Mouse (Mus musculus) erythroblast, embryonic 14.5 days (primary cell): ENCODE results near the gene B2m. TPM values are rescaled to one million over a fixed set of nuclear protein-coding genes. Genes with fewer than 3 reads are reported as not detected.

ENCODE experiments used
- H3K27me3 ChIP-seq: 2 replicates; pipeline ENCODE4 v1.6.1; 2012; ENCODE audit warnings: inconsistent platforms; ENCODE audit not compliant: control insufficient read depth
- H3K36me3 ChIP-seq: 2 replicates; pipeline ENCODE4 v1.6.1; 2012; ENCODE audit warnings: mild to moderate bottlenecking, inconsistent platforms; ENCODE audit not compliant: control insufficient read depth
- H3K4me1 ChIP-seq: 2 replicates; pipeline ENCODE4 v1.6.1; 2012; ENCODE audit warnings: inconsistent platforms; ENCODE audit not compliant: control insufficient read depth
- H3K4me3 ChIP-seq: replicated peaks from 2 replicates; pipeline ENCODE3; 2012; ENCODE audit warnings: moderate library complexity, mild to moderate bottlenecking, inconsistent platforms
- H3K9me3 ChIP-seq: 2 replicates; pipeline ENCODE4 v1.6.1; 2012; ENCODE audit warnings: low read length, inconsistent platforms, mixed read lengths; ENCODE audit not compliant: control insufficient read depth
- GATA1 ChIP-seq: IDR thresholded peaks from 2 replicates; pipeline ENCODE4 v1.6.1; 2012; ENCODE audit warnings: low read length, inconsistent platforms, mixed read lengths
- TAL1 ChIP-seq: IDR thresholded peaks from 3 replicates; pipeline ENCODE4 v1.6.1; 2012; ENCODE audit warnings: low read length, inconsistent platforms, mixed read lengths
- polyA plus RNA-seq: library from polyadenylated mRNA; stranded (reverse); fragments of >175 nt; gene quantifications from 2 replicates; pipeline ENCODE4 v1.2.3, GENCODE M21; 2012

B2m gene
- polyA plus RNA-seq, 1 experiment = 1.6 TPM

DNA sequence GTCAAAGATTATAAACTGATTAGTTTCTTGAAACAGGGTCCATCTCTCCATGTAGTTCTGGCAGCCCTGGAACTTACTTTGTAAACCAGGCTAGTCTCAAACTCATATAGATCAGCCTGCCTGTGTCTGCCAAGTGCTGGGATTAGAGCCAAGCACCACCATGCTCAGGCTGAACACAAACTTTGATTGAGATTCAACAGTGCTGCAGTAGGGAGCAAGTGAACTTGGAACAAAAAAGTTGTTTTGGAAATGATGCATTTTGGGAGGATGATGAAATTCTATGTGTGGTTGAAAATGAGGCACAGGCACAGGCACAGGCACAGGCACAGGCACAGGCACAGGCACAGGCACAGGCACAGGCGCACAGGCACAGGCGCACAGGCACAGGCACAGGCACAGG is 24.7 kb downstream of the B2m start:
- TF ChIP-seq GATA1 = no peak
- TF ChIP-seq TAL1 = no peak
- H3K9me3 ChIP-seq = no peaks in the 10 kb centered on the region
- no peaks in the 10 kb centered on the region for H3K4me1 ChIP-seq
- no peak overlapping the region for H3K4me3 ChIP-seq
- H3K27me3 ChIP-seq = no peaks in the 10 kb centered on the region
- H3K36me3 ChIP-seq = no peaks in the 10 kb centered on the region

DNA sequence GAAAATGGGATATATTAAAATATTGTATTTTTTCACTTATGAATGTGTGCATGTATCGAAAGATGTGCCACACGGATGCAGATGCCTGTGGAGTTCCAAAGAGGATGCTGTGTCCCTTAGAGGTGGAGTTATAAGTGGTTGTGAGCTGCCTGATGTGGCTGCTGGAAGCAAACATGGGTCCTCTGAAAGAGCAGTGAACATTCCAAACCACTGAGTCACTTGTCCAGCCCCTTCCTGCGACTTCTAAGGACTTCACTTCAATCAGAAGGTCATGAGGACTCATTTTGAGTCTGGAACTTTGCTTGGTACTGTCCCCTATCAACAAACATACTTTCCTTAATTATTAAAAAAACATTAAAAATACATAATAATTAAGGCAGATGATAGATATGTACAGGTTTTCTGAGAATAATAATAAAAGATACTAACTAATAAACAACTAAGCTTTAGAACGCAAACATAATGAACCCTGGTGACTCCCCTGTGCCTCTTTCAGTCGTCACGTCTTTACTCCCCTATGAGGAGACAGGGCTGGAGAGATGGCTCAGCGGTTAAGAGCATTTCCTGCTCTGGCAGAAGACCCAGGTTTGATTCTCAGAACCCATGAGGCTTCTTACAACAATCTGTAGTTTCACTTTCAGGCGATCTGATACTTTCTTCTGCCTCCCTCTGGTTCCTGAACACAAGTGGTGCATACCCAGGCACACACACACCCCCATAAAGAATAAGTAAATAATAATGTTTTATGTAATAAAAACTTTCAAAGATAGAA is 32.8 kb downstream of the B2m start:
- Histone ChIP-seq H3K36me3 (no peaks in the 10 kb centered on the region), H3K4me3 (no peak overlapping the region), H3K9me3 (no peaks in the 10 kb centered on the region), H3K27me3 (no peaks in the 10 kb centered on the region), H3K4me1 (no peaks in the 10 kb centered on the region)
- TF ChIP-seq GATA1 (no peak), TAL1 (no peak)

GRCm38 (mm10) chr2:122185086-122185485 is 37.6 kb downstream of the B2m start:
- TF ChIP-seq TAL1 (no peak), GATA1 (no peak)
- H3K9me3 ChIP-seq = no peaks in the 10 kb centered on the region
- no peaks in the 10 kb centered on the region for H3K36me3 ChIP-seq
- H3K27me3 ChIP-seq = no peaks in the 10 kb centered on the region
- H3K4me3 ChIP-seq = no peak overlapping the region
- no peaks in the 10 kb centered on the region for H3K4me1 ChIP-seq

DNA sequence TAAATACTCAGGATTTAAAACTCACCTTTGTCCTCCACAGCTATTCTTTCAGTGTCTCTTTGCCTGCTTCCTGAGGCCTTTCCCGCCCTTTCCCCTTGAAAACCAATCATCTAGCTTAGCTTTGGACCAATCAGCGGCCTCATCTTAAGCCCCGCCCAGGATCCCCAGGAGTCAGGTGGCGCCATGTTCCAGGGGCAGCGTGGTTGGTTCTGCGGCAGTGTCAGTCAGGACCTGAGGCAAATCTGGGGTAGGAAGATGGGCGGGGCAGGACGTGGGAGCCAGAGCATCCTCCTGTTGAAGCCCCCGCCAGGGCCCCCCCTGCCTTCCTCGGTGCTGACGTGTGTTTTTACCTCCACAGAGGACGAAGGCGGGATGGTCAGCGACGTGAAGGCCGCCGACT is 38.6 kb downstream of the B2m start, which contains the start of the genes Patl2 and Terb2:
Gene Patl2 (minus strand): TSS at position 84 of the 400 bp plus-strand sequence.
Gene Terb2 (plus strand): TSS at position 167 of the 400 bp plus-strand sequence.
- no peak for TF ChIP-seq GATA1
- no peak for TF ChIP-seq TAL1

GRCm38 (mm10) chr2:122186751-122187150 is 39.3 kb downstream of the B2m start:
- TF ChIP-seq GATA1 (no peak), TAL1 (no peak)

More for the DNA sequence above, 38.6 kb downstream of the B2m start, which contains the start of the genes Patl2 and Terb2:
- Histone ChIP-seq H3K36me3 (no peaks in the 10 kb centered on the region), H3K27me3 (no peaks in the 10 kb centered on the region), H3K4me1 (peaks cover 1% of the 10 kb centered on the region; the same call in 1 of the 2 replicates), H3K9me3 (no peaks in the 10 kb centered on the region), H3K4me3 (no peak within 1 kb of the TSS)

DNA sequence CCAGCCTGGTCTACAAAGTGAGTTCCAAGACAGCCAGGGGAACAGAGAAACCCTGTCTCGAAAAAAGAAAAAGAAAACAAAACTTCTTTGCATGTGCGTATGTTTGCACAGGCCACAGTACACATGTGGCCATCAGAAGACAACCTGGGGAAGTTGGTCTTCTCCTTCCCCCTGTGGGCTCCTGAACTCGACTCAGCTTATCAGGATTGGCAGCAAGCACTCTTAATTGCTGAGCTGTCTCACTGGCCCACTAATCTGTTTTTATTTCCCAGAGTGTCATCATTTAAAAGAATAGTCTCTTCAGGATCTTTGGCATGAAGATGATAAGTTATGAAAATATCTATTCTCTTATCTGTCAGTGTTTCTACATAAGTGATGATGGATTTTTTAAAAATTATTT is 44.4 kb downstream of the B2m start:
- Histone ChIP-seq H3K9me3 (no peaks in the 10 kb centered on the region), H3K4me1 (peaks cover 4% of the 10 kb centered on the region; the same call in 1 of the 2 replicates), H3K36me3 (no peaks in the 10 kb centered on the region), H3K4me3 (no peak overlapping the region), H3K27me3 (no peaks in the 10 kb centered on the region)
- no peak for TF ChIP-seq GATA1
- no peak for TF ChIP-seq TAL1

More at GRCm38 (mm10) chr2:122186751-122187150, 39.3 kb downstream of the B2m start:
- H3K36me3 ChIP-seq = no peaks in the 10 kb centered on the region
- H3K9me3 ChIP-seq = no peaks in the 10 kb centered on the region
- H3K4me1 ChIP-seq = peaks cover 2% of the 10 kb centered on the region; the same call in 1 of the 2 replicates
- H3K27me3 ChIP-seq = no peaks in the 10 kb centered on the region
- H3K4me3 ChIP-seq = no peak overlapping the region

DNA sequence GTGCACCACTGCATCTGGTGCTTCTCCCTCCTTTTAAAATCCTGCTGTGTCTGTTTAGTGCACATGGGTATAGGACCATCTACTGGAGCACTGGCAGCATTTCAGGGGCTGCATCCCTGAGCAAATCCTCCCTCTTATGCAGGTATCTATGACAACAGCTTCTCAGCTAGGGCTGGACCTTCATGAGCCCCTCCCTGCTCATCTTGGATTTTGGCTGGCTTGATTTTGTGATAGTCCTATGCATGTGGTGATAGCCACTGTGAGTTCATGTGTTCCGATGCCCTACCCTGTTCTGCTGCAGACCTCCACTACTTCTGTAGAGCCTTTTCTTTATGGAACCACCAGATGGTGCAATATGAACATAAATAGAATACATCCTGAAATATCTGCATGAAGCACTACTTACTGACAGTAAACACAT is 47.0 kb downstream of the B2m start:
- no peaks in the 10 kb centered on the region for H3K36me3 ChIP-seq
- H3K27me3 ChIP-seq = no peaks in the 10 kb centered on the region
- no peaks in the 10 kb centered on the region for H3K9me3 ChIP-seq
- H3K4me1 ChIP-seq = peaks cover 4% of the 10 kb centered on the region; the same call in 1 of the 2 replicates
- H3K4me3 ChIP-seq = no peak overlapping the region
- TF ChIP-seq GATA1 = no peak
- no peak for TF ChIP-seq TAL1

- H3K36me3 ChIP-seq = no peaks in the 10 kb centered on the region
- no peak overlapping the region for H3K4me3 ChIP-seq
- no peaks in the 10 kb centered on the region for H3K27me3 ChIP-seq
- H3K9me3 ChIP-seq = no peaks in the 10 kb centered on the region
- TF ChIP-seq GATA1 (no peak), TAL1 (no peak)
- no peaks in the 10 kb centered on the region for H3K4me1 ChIP-seq
These were observed 54.0 kb downstream of the B2m start for GRCm38 (mm10) chr2:122201501-122201900.

Other genes with a start within 250 kb of the B2m start
- gene Ctdspl2, start 191.7 kb upstream of the B2m start, polyA plus RNA-seq = 0.12 and 0.15 TPM in 2 replicates
- gene Mageb3, start 191.6 kb upstream of the B2m start, polyA plus RNA-seq = not detected in 2 replicates
- gene Eif3j1, start 119.1 kb upstream of the B2m start, polyA plus RNA-seq = 23.2 and 31.3 TPM in 2 replicates
- 0.03 and 0.06 TPM in 2 replicates for gene Spg11, start 29.3 kb upstream of the B2m start, polyA plus RNA-seq
- not detected in 2 replicates for gene Trim69, start 13.0 kb downstream of the B2m start, polyA plus RNA-seq
- not detected in 2 replicates for gene Patl2, start 38.5 kb downstream of the B2m start, polyA plus RNA-seq
- gene Terb2, start 38.6 kb downstream of the B2m start, polyA plus RNA-seq = not detected in 2 replicates
- 1.5 and 2.0 TPM in 2 replicates for gene Sord, start 87.1 kb downstream of the B2m start, polyA plus RNA-seq
- gene Duox2, start 150.8 kb downstream of the B2m start, polyA plus RNA-seq = not detected in 2 replicates
- gene Duoxa2, start 151.2 kb downstream of the B2m start, polyA plus RNA-seq = not detected in 2 replicates
- gene Duoxa1, start 166.0 kb downstream of the B2m start, polyA plus RNA-seq = not detected in 2 replicates
- gene Duox1, start 168.0 kb downstream of the B2m start, polyA plus RNA-seq = not detected in 2 replicates
- gene Shf, start 221.5 kb downstream of the B2m start, polyA plus RNA-seq = 6.6 and 7.5 TPM in 2 replicates